Mouse (Mus musculus) cortical plate, adult 2 months (tissue): ENCODE measurements at regions not wholly inside any gene's neighbourhood (a gene's known extent, or its start where the extent isn't known, plus 50 kb on each side); places are given as distances from the start of the nearest gene placed in this dataset.

Experiments
- H3K27ac ChIP-seq: fragments of 200-500 bp; 2 replicates; pipeline ENCODE4 v1.5.1; 2012; ENCODE audit warnings: low read length, control low read depth, inconsistent platforms; ENCODE audit not compliant: insufficient read depth
- H3K4me1 ChIP-seq: fragments of 200-500 bp; 2 replicates; pipeline ENCODE4 v1.6.1; 2011; ENCODE audit warnings: low read length; ENCODE audit not compliant: control insufficient read depth, insufficient read depth
- H3K4me3 ChIP-seq: fragments of 200-500 bp; 2 replicates; pipeline ENCODE4 v1.5.1; 2011; ENCODE audit warnings: mild to moderate bottlenecking, low read length, control low read depth; ENCODE audit not compliant: insufficient read depth
- CTCF ChIP-seq: fragments of 200-500 bp; IDR thresholded peaks from 2 replicates; pipeline ENCODE4 v1.5.1; 2011; ENCODE audit warnings: mild to moderate bottlenecking, control low read depth, low read length; ENCODE audit not compliant: insufficient read depth; ENCODE audit errors: extremely low read depth
- POLR2A ChIP-seq: fragments of 200-500 bp; IDR thresholded peaks from 2 replicates; pipeline ENCODE4 v1.6.1; 2011; ENCODE audit warnings: mild to moderate bottlenecking, low read length, control low read depth; ENCODE audit not compliant: insufficient read depth; ENCODE audit errors: extremely low read depth

GRCm38 (mm10) chr15:68401006-68401405, 1900.3 kb upstream of the Lrrc6 start:
- H3K4me3 ChIP-seq: no peak overlapping the region
- no peaks in the 10 kb centered on the region for H3K4me1 ChIP-seq
- H3K27ac ChIP-seq: no peak overlapping the region
- TF ChIP-seq CTCF: no peak
- TF ChIP-seq POLR2A: no peak

- no peaks in the 10 kb centered on the region for H3K4me1 ChIP-seq
- no peak overlapping the region for H3K27ac ChIP-seq
- no peak overlapping the region for H3K4me3 ChIP-seq
- TF ChIP-seq CTCF (no peak), POLR2A (no peak)
Measured at GRCm38 (mm10) chr15:68396566-68396965, 1895.9 kb upstream of the Lrrc6 start.

- H3K4me1 ChIP-seq: no peaks in the 10 kb centered on the region
- TF ChIP-seq CTCF: peak; percentile 61
- no peak for TF ChIP-seq POLR2A
- H3K27ac ChIP-seq: no peak overlapping the region
- no peak overlapping the region for H3K4me3 ChIP-seq
Measured at GRCm38 (mm10) chr15:68394749-68395148, 1894.0 kb upstream of the Lrrc6 start.

GRCm38 (mm10) chr15:68394157-68394556, 1893.4 kb upstream of the Lrrc6 start:
- Histone ChIP-seq H3K4me3 (no peak overlapping the region), H3K27ac (no peak overlapping the region), H3K4me1 (no peaks in the 10 kb centered on the region)
- TF ChIP-seq CTCF (no peak), POLR2A (no peak)

GRCm38 (mm10) chr15:68391737-68392136, 1891.0 kb upstream of the Lrrc6 start:
- no peak for TF ChIP-seq CTCF
- no peak for TF ChIP-seq POLR2A

GRCm38 (mm10) chr15:68389855-68390254, 1889.1 kb upstream of the Lrrc6 start:
- Histone ChIP-seq H3K27ac (no peak overlapping the region), H3K4me1 (no peaks in the 10 kb centered on the region), H3K4me3 (no peak overlapping the region)
- TF ChIP-seq POLR2A (no peak), CTCF (no peak)

More at GRCm38 (mm10) chr15:68391737-68392136, 1891.0 kb upstream of the Lrrc6 start:
- Histone ChIP-seq H3K4me3 (no peak overlapping the region), H3K4me1 (no peaks in the 10 kb centered on the region), H3K27ac (no peak overlapping the region)

GRCm38 (mm10) chr15:68387349-68388065, 1886.8 kb upstream of the Lrrc6 start:
- Histone ChIP-seq H3K27ac (no peak overlapping the region), H3K4me3 (no peak overlapping the region), H3K4me1 (no peaks in the 10 kb centered on the region)
- TF ChIP-seq CTCF (no peak), POLR2A (no peak)

GRCm38 (mm10) chr15:68384571-68385335, 1884.0 kb upstream of the Lrrc6 start:
- no peaks in the 10 kb centered on the region for H3K4me1 ChIP-seq
- no peak overlapping the region for H3K4me3 ChIP-seq
- TF ChIP-seq POLR2A (no peak), CTCF (no peak)
- no peak overlapping the region for H3K27ac ChIP-seq

GRCm38 (mm10) chr15:68375166-68375565, 1874.5 kb upstream of the Lrrc6 start:
- Histone ChIP-seq H3K4me3 (no peak overlapping the region), H3K4me1 (no peaks in the 10 kb centered on the region; the same call in 1 of the 2 replicates), H3K27ac (no peak overlapping the region)
- TF ChIP-seq POLR2A (no peak), CTCF (no peak)

GRCm38 (mm10) chr15:68366816-68367215, 1866.1 kb upstream of the Lrrc6 start:
- Histone ChIP-seq H3K27ac (no peak overlapping the region), H3K4me3 (no peak overlapping the region), H3K4me1 (no peaks in the 10 kb centered on the region)
- TF ChIP-seq POLR2A (no peak), CTCF (no peak)
